Mouse (Mus musculus) neutrophil, adult 65 days (primary cell): ENCODE results near the gene Ctnnd1. TPM values are rescaled to one million over a fixed set of nuclear protein-coding genes. Genes with fewer than 3 reads are reported as not detected.

ENCODE experiments used
- total RNA-seq: library from RNA; stranded (reverse); gene quantifications from 2 replicates; pipeline ENCODE4 v1.2.4, GENCODE M21; 2023

The Ctnnd1 gene
- total RNA-seq = 6.8 and 9.8 TPM in 2 replicates

DNA sequence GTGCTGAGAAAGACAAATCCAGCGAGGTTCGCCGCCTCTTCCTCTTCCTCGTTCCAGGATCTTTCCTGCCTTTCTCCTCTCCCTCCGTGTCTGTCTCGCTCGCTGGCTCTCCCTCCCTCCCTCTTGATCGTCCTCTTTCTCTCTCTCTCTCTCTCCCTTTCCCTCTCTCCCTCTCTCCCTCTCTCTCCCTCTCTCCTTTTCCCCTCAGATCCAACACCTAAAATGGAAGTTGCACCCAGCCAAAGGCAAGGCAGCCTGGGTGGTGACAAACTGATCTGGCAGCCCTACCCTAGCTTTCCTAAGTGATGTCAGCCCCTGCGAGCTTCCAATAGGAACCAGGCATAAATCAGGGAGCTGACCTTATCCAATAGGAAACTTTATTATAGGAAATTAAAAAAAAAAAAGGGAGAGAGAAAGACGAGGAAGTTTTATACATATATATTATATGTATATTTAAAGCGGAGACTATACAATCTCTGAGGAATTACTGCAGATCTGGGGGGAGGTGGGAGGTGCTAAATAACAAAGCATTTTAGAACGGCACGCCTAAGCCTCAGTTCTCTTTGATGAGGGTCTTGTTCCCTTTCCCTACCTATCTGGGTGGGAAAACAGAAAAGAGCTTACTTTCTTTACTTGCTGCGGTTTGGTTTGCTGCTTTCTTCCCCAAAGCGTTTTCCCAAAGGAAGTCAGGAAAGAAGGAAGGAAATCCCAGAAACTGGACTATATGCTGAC lies at the start of gene Ctnnd1:
TSS of gene Ctnnd1 (minus strand) at position 302 of the 732 bp plus-strand sequence.

GRCm38 (mm10) chr2:84679016-84679415 lies 28.5 kb upstream of the Ctnnd1 start, which contains the start of gene Tmx2:
Gene Tmx2 (minus strand): TSS chr2:84679140.

DNA sequence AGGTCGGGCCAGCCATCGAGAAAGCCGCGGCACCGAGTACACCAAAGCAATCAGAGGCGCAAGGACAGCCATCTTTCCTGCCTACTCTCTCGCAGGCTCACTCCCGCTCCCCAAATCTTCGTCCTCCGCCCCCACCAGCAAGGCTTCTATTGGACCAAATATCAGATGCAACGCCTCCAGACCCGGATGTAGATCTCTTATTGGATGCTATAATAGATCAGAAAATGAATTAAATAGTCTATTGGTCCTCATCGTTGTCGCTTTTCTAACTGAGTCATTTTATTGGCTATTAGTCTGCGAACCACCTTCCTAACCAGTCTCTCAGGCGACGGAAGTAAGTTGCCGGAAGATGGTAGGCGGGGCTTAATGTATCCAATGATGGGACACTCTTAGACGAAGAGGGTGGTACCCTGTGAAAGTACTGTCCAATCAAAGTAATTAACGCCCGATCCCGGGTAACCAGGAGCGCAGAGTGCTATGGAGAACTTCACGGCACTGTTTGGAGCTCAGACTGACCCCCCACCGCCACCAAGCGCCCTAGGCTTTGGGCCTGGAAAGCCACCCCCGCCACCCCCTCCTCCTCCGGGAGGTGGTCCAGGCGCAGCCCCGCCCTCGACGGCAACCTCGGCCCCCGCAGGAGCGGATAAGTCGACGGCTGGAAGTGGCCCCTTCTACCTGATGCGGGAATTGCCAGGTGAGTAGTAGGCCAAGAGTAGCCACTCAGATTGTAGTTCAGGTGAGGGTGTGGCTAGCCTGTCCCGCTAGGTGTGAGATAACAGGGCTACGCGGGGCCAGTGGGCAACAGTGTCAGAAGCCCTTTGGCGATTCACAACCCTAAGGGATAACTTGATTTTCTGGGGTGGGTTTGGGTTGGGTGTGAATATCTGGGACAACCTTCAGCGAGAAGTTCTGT lies 27.7 kb upstream of the Ctnnd1 start, which contains the start of the genes Gm28635 and Med19:
TSS of gene Gm28635 (minus strand) at position 74 of the 913 bp plus-strand sequence.
TSS of gene Med19 (plus strand) at position 435 of the 913 bp plus-strand sequence.

DNA sequence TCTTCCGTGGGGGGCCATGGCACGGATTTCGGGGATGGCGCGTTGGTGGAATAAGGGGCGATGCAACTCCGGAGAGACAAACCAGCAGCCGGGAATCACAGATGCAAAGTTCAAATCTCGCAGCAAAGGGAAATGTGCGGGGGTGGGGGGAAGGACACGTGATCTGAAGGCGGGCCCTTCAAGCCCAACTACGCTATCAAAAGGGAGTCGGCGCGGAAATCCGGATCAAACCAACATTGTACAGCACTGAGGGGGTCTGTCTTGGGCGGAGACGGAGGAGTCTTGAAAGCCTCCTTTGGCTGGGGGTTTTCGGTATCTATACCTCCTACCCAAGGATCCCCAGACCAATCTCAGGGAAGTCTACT lies 20.0 kb upstream of the Ctnnd1 start, which contains the start of gene Selenoh:
TSS of gene Selenoh (minus strand) at position 202 of the 365 bp plus-strand sequence.

DNA sequence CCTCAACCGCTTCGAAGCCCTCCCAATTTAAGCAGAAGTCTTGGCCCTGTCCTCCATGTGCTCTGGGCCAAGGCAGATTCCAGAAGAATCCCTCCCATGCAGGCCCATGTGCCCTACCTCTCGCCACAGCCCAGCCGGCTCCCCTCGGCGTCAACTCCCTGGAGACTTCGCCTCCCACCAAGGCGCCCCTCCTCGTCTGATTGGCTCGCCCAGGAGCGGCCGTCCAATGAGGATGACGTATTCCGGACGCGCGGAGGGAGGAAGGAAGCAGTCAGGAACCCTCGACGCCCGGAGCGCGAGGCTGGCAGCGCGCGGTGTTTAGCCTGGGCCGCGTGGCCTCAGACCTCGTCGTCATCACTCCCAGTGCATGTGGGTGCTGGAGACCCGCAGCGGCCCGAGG lies 8.2 kb upstream of the Ctnnd1 start, which contains the start of gene Btbd18:
TSS of gene Btbd18 (plus strand) at position 274 of the 400 bp plus-strand sequence.

Other genes with a start within 250 kb of the Ctnnd1 start
- 21.1 and 23.7 TPM in 2 replicates for gene Calcrl, start 225.4 kb downstream of the Ctnnd1 start, total RNA-seq
- 2.0 and 4.0 TPM in 2 replicates for gene Tfpi, start 174.0 kb downstream of the Ctnnd1 start, total RNA-seq
- gene Btbd18, start 8.3 kb upstream of the Ctnnd1 start, total RNA-seq = not detected in 2 replicates
- 31.7 and 39.0 TPM in 2 replicates for gene Selenoh, start 20.0 kb upstream of the Ctnnd1 start, total RNA-seq
- not detected in 2 replicates for gene Gm28635, start 27.3 kb upstream of the Ctnnd1 start, total RNA-seq
- gene Med19, start 27.6 kb upstream of the Ctnnd1 start, total RNA-seq = 6.2 and 6.5 TPM in 2 replicates
- 14.1 and 17.5 TPM in 2 replicates for gene Tmx2, start 28.4 kb upstream of the Ctnnd1 start, total RNA-seq
- 44.6 and 51.2 TPM in 2 replicates for gene Zdhhc5, start 64.4 kb upstream of the Ctnnd1 start, total RNA-seq
- gene Clp1, start 76.6 kb upstream of the Ctnnd1 start, total RNA-seq = 21.5 and 26.7 TPM in 2 replicates
- not detected in 2 replicates for gene Ypel4, start 83.3 kb upstream of the Ctnnd1 start, total RNA-seq
- gene Gm19426, start 92.9 kb upstream of the Ctnnd1 start, total RNA-seq = not detected in 2 replicates
- 0.51 TPM in 1 of 2 replicates, not detected in the other for gene Serping1, start 124.7 kb upstream of the Ctnnd1 start, total RNA-seq
- 18.2 and 19.2 TPM in 2 replicates for gene Ube2l6, start 148.1 kb upstream of the Ctnnd1 start, total RNA-seq
- gene Smtnl1, start 171.9 kb upstream of the Ctnnd1 start, total RNA-seq = not detected in 2 replicates
- 4.4 and 4.5 TPM in 2 replicates for gene Timm10, start 176.2 kb upstream of the Ctnnd1 start, total RNA-seq
- 1.0 and 2.2 TPM in 2 replicates for gene Slc43a1, start 188.1 kb upstream of the Ctnnd1 start, total RNA-seq
- gene Rtn4rl2, start 235.9 kb upstream of the Ctnnd1 start, total RNA-seq = not detected in 2 replicates